Mouse (Mus musculus): ENCODE data around the gene Plekhg6.

Plekhg6 gene

DNA sequence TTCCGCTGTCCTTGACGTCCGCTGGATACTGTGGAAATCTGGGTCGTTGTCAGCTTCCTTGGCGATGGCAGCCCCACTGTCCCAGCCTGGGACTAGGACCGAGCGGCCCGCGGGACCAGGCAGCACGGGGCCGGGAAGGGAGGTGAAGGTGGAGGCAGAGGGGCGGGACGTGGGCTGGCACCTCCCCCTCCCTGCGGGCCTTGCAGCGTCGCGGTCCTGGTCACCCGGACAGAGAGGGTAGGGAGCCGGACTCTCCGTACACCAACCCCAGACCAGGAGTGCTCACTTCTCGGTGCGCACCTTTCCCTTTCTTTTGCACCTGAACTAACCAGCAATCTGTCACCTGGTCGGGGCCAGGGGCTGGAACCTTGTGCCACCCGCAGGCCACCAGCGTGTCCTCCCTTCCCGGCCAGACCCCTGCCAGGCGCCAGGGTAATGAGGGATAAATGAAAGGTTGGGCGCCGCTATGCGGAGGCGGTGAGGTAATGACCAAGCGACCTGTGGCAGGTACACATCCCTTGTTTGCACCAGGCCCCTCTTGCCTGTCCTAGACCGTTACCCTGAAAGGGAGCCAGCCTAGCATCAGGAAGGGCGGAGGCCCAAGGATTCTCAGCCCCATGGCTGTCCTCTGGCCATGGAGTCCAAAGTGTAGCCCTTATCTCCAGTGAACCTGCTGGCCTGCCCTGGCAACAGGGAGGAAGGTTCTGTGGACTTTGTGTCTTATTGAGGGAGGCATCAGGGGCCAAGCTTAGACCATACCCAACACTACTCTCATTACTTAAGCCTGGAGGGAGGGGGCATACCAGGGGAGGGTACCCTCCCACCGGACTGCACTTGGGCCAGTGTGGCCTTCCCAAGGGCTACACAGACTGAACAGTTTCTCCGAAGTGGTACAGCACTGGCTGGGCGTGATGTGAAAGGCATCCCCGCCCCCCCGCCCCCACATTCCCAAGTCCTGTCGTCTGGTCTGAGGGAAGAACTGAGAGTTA, at the start of gene Plekhg6:
Plekhg6 (minus strand) TSS at position 422 of the 989 bp plus-strand sequence.
- DNase-seq (ENCODE audit: low spot score in 2 of 2): no peak

DNA sequence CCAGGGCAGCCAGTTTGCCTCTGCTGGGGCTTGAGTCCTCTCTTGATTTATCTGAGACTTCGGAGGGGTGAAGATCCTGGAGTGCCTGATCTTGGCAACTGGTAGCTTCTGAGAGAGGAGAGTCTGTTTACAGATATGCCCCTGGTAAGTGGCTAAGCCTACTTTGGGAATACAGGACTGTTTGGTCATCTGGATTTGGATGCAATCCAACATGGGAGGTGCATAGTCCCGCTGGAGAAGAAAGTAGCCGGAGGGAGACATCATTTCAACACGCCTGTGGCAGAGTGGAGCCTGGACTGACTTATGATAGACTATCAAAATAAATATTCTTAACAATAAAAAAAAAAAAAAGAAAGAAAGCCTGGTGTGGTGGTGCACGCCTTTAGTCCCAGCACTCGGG, 49.1 kb upstream of the Plekhg6 start:
- no peak for DNase-seq (ENCODE audit: low spot score in 2 of 2)

DNA sequence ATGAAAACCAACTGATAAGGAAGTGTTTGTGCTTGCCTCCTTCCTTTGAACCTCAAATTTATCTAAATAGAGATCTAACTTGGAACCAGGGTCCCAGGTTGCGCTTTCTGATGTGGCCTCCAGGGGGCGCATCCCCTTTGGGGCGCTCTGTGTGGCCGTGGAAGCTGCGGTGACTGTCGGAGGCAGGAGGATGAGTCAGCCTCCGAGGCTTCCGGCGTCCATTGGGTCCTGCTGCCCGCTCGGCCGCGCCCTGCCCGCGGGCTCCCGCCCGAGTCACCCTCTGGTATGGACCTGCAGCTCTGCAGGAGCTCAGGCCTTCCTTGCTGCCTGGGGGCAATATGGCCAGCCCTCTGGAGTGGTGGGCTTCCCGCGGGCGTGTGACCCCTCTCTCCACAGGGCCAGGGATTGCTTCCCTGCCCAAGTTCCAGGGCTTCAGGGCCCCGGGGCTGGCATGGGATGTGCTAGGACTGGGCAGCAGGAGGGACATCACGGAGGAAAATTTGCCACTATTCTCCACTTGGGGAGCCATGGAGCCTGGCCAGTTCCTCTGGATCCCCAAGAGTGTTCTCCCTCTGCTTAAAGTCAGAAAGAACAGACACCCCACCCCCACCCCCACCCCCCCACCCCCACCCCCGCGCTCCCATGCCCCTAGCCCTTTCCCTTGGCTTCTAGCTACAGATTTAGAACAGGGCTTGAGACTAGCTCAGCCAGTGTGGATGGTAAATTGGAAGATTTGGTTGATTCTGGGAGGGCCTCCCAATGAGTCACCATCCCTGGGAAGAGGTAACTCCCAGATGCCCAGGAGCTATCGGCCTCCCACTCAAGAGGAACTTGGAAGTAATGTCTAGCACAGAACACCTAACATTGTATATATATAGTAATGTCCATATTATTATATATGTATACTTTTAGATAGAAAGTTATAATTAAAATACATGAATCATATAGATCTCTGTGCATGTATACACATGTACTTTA, 46.1 kb upstream of the Plekhg6 start:
- peak; percentile 76 to 83 for DNase-seq (ENCODE audit: low spot score in 2 of 2)

DNA sequence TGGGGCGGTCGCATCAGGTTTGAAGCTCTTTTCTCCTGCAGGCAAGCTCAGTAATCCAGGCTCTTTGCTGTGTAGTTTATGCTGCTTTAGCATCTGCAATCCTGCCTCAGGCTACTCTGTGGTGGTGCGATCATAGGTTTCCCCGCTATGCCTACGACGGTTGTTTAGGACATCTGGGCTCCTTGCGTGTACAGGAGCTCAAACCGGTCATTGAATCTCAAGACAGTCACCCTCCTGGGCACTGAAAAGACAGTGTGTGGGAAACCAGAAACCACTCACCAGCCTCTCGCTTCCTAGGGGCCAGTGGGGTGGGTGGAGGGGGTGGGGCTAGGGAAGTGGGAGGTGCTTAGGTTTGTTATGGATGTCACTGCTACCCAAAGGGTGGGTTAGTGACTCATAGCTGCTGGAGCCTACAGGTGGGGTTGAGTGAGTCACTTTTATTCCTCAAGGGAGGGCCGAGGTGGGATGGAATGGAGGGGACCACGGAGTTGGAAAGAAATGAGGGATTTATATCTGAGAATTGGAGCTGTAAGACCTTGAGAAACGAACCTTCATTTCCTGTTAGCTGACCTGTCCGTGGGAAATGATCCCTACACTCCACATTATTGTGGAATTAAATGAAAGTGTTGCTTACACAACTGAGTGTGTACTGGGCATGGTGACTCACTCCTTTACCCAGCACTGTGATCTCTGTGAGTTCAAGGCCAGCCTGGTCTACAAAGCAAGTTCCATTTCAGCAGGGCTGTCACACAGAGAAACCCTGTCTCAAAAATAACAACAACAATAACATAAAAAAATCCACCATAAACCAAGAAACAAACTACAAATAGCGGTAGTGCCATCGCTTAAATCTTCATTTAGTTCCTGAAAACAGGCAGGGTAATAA, 44.9 kb upstream of the Plekhg6 start:
- no peak for DNase-seq (ENCODE audit: low spot score in 2 of 2)

DNA sequence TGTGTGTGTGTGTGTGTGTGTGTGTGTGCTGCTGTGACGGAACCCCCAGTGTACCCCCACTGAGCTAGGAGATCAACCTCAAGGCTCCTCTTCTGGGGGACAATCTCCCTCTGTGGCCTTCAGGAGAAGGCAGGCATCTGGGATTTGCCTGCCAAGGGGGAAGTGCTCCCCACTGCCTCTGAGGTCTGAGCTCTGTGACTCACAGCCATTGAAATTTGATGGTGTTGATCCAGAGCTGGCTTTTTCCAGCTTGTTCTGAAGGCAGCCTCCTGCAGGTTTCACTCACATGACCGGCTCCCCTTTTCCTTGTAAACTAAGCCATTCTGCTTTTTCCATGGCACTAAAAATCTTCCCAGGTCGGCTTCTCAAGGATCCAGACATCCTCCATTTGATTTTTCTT, 43.6 kb upstream of the Plekhg6 start:
- no peak for DNase-seq (ENCODE audit: low spot score in 2 of 2)

DNA sequence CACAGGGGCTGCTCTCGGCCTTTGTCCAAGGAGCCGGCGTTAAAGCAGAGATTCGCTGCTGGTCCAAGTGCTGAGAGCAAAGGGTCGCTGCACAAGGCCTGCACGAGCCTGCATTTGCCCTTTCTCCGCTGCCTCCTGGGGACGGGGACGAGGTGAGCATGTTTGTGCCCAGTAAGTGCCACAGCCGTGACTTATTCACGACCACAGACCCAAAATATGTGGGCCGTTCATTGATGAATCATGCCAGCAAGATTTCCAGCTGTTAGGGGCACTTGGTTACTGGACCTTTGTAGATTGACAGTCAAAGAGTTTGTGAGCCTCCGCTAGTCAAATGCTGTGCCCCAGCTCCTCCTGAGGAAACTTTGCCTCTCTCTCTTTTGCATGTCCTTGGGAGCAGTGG, 42.9 kb upstream of the Plekhg6 start:
- DNase-seq (ENCODE audit: low spot score in 2 of 2): no peak

DNA sequence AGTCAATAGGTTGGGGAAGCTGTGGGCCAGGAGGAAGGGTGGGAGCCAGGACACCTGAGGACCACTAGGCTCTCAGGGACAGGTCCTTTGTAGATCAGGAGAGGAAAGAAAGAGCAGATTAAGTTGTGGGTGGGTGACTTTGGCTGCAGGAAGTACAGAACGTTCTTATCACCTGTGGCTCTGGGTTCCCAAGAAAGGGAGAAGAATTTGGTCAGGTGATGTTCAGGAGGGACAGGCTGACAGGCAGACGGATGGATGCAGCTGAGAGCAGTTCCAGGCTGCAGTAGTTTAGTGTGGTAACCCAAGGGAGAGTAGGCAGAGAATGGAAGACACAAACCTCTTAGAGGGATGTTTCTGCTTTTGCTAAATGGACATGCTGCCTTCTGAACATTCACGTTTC, 42.5 kb upstream of the Plekhg6 start:
- DNase-seq (ENCODE audit: low spot score in 2 of 2): no peak

DNA sequence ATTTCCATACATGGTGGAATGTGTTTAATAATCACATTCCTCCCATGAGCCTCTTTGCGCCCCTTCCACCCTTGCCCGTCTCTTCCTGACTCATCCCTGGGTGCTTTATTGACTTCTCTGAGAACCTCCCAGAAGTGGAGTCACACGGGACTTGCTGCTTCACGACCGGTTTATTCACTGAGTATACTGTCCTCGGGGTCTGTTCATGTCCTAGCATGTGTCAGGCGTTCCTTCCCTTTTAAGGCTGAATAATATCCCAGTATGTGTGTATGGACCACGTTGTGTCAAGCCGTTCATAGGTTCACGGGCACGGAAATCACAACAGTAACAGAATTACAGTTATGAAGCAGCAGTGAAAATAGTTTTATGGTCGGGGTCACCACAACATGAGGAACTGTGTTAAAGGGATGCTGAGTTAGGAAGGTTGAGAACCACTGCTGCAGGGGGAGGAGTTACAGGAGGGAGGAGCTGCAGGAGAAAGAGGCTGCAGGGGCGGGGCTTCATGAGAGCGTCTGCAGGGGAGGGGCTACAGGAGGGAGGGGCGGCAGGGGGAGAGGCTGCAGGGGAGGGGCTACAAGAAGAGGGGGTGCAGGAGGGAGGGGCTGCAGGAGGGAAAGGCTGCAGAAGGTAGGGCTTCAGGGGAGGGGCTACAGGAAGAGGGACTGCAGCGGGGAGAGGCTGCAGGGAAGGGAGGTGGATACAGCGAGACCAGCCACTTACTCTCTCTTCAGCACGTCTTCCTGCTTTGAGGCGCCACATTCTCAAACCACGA, 41.6 kb upstream of the Plekhg6 start:
- DNase-seq (ENCODE audit: low spot score in 2 of 2): peak; percentile 44 to 64

DNA sequence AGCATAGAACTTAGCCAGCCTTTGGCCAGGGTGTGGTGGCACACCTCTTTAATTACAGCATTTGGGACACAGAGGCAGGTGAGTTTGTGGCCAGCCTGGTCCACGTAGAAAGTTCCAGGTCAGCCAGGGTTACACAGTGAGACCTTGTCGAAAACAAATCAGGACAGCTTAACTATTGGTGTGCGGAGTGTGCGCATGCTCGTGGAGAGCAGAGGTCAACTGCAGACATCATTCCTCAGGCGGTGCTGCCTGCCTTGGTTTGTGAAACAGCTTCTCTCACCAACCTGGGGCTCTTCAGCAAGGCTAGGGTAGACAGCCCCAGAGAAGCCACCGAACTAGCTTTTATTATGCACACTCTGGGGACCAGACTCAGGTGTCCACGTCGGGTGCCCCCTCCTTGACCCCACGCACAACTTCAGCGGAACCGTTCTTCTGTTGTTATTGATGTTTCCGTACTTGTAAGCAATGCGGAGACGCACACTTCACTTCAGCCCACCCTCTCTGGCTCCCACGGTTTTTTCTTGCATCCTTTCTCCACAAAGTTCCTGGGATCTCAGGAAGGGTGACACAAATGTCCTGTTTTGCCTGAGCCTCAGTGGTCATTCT, 40.0 kb upstream of the Plekhg6 start:
- DNase-seq (ENCODE audit: low spot score in 2 of 2): no peak

DNA sequence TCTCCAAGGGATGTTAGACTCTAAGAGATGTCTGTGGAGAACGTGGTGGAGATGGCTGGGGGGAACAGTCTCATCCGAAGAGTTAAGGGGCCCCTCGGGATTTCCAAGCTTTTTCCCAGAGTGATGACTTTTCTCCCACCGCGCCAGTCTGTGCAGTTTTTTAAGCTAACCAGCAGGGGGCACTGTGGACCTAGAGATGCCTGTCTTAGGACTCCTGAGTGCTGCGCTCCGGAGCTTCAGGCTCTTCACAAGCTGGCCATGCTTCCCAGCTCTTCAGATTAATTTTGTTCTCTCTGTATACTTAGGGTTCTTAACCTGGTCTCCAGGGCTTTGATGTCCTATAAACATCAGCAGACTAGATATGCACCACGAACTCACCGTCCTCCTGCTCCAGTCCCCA, 38.2 kb upstream of the Plekhg6 start:
- DNase-seq (ENCODE audit: low spot score in 2 of 2): peak; percentile 79 to 91

DNA sequence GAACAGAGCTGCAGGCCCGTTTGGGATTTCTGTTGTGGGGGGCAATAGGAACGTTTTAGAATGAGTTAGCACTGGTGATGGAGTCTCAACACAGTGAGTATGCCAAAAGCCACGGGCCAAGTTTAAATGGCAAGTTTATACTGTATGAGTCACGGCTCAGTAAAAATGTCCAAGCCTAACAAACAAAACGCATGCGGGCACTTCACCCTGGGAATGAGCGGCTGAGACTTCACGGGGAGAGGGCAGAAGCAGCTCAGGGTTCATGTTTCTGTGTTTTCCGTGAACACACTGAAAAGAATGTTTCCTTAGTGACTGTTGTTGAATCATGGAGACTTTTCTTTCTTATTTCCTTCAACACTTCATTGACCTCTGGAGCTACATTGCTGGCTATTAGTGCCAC, 32.7 kb upstream of the Plekhg6 start:
- DNase-seq (ENCODE audit: low spot score in 2 of 2): no peak

DNA sequence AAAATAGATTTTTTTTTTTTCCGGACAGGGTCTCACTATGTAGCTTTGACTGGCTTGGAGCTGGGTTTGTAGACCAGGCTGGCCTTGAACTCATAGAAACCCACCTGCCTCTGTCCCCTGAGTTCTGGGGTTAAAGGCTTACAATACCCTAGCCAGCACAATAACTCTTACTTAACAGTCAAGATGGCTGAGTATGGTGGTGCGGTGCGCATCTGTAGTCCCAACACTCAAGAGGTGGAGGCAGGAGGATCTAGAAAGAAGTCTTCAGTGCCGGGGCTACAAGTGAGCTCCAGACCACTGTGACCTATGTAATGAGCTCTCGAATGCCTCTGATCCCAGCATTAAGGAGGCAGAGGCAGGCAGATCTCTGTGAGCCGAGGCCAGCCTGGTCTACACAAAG, 31.1 kb upstream of the Plekhg6 start:
- DNase-seq (ENCODE audit: low spot score in 2 of 2): no peak

DNA sequence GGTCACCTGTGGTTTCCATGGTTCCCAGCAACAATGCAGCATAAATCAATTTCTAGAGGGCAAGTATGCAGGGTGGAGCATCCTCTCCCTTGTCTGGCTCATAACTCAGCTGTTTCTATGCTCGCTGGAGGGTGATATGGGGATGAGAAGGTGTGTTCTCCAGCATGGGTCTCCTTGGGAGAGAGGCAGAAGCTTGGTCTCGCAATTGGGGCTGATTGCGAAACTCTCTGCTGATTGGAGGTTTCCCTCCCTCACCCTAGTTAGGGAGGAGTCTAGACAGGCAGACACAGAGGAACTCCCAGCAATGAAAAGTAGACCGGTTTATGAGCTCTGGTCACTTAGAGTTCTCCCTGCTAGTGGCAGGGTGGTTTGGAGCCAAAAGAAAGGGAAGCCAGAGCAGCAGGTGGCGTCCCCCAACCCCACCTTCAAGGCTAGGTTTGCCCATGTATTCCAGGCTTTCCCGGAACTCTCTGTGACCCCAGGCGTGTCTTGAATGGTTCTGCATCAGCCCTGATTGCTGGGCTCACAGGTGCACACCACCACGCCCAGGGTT, 30.5 kb upstream of the Plekhg6 start:
- DNase-seq (ENCODE audit: low spot score in 2 of 2): no peak

DNA sequence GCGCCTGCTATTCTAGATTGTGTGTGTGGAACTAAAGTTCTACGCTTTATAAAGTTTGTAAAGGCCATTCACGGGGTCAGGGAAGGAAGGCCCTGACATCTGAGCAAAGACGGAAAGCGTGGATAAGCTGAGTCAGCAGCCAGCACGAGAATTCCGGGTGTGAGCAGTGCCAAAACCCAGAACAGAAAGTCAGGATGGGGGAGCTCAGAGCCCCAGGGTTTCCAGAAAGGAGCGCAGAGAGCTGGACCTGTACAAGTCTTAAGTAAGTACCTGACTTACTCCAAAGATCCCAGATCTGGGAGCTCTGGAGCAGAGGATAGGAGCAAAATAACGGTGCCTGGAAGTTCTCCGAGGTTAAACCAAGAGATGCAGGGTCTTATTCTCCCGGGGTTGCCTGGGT, 30.0 kb upstream of the Plekhg6 start:
- DNase-seq (ENCODE audit: low spot score in 2 of 2): no peak

DNA sequence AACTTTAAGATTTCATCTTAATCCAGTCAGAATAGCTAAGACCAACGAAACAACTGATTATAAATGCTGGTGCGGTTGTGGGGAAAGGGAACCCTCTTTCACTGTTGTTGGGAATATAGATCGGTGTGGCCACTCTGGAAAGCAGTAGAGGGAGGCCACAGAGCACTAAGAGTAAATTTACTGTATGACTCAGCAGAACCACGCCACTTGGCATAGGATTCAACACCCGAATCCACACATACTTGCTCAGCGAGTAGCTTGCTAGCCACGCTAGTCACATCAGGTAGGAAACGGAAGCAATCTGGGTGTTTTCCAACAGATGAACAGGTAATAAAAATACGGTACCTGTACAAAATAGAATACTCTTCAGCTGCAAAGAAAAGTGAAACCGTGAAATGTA, 27.1 kb upstream of the Plekhg6 start:
- DNase-seq (ENCODE audit: low spot score in 2 of 2): no peak

DNA sequence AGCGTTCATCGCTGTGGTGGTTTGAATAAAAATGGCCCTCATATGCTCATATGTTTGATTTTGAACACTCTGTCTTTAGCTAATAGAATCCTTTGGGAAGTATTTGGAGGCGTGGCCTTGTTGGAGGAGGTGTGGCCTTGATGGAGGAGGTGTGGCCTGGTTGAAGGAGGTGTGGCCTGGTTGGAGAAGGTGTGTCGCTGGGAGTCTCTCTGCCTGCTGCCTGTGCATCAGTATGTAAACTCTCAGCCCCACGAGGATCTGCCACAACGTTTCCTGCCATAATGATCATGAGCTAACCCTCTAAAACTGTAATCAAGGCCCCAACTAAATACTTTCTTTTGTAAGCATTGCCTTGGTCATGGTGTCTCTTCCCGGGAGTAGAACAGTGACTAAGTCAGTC, 26.6 kb upstream of the Plekhg6 start:
- DNase-seq (ENCODE audit: low spot score in 2 of 2): no peak

DNA sequence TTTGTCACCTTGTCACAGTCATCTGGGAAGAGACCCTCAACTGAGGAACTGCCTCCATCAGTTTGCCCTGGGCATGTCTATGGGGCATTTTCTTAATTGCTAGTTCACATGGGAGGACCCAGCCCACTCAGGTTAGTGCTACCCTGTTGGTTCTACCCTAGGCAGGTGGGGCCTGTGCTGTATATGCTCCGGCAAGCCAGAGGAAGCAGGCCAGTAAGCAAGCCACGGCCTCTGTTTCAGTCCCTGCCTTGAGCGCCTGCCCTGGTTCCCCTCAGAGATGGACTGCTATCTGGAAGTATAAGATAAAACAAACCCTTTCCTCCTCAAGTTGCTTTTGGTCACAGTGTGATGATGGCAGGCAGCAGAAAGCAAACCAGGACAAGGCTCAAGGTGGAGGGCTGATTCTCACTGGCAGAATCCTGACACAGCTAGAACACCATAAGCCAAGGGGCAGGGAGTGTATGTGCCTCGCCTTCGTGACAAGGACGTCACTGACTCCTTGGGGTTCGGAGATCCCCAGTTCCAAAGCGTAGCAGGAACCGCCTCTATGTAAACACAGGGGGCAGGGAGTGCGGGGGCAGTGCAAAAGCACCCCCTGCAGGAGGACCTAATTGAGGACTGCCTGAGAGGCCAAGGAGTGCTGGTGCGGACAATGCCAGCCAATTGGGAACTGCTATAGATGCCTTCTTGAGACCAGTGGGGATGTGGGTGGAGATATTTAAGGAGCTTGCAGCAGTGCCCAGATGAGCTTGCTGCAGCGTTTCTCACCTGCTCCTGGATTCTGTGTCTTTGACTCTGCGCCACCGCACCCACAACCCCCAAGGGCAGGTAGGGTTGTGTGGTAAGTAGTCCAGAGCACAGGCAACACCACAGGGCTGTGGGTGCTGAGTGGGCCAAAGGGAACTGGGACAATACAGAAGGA, 25.1 kb upstream of the Plekhg6 start:
- DNase-seq (ENCODE audit: low spot score in 2 of 2): no peak

DNA sequence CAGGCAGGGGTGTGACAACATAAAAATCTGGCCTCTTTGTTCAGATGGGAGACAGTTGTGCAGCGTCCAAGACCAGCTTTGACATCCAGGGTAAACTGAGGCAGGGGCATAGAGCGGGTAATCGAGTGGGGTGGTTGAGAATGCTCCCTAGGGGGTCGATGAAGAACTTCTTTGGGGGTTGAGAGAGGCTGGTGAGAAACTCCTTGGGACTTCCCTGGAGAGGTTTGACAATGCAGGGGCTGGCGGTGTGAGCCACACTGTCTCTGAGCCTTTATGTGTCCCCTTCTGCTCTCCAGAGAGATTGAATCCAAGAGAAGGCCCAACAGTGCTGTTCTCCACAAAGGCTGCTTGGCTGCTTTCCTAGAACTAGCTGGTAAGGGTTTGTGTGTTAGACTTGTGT, 9.3 kb upstream of the Plekhg6 start:
- DNase-seq (ENCODE audit: low spot score in 2 of 2): no peak

DNA sequence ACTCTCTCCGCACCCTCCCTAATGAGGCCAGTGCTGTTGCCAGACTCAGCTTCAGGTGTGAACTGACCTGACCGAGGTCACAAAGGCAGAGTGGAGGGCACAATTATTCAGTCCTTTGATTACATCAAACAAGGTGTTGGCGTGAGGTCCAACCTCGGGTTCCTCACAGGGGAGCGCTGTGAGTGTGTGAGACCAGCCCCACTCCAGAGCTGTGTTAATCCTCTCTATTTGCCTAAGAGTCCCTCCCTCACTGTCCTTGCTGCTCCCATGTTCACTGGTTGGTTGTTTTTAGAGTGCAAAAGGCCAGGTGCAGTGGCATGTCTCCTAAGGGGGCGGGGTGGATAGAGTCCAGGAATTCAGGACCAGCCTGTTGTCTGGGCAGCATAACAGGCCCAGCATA, 5.5 kb upstream of the Plekhg6 start:
- DNase-seq (ENCODE audit: low spot score in 2 of 2): no peak
